Mouse (Mus musculus): ENCODE measurements around the gene Mgme1.

Mgme1 gene

DNA sequence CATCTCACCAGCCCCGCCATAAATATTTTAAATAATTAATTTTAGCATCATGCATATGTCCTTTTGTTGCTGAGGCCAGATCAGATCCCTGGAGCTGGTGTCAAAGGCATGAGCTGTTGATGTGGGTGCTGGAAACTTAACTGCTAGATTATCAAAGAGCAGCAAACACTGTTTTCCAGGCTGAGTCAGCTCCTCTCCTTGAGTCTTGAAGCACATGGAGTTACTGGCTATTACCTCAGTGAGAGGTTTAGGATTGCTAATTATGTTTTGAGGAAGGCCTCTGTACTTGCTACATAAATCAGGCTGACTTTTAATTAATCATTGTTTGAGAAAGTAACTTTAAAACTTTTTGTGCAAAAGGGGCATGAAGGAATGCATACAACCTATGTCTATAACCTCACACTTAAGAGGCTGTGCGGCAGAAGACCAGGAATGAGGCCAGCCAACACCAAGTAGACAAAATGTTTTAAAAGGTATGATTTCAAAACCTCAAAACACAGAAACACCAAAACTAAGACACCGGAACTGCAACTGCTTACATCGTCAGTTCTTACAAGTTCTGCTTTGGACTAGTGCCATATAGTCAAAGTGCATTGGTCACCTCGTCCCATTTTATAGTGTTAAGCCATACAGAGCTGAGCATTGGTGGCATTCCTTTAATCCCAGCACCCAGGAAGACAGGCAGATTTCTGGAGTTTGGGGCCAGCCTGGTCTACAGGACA lies 5.9 kb upstream of the Mgme1 start:
- peak; percentile 48 for DNase-seq (ENCODE audit: low spot score)

DNA sequence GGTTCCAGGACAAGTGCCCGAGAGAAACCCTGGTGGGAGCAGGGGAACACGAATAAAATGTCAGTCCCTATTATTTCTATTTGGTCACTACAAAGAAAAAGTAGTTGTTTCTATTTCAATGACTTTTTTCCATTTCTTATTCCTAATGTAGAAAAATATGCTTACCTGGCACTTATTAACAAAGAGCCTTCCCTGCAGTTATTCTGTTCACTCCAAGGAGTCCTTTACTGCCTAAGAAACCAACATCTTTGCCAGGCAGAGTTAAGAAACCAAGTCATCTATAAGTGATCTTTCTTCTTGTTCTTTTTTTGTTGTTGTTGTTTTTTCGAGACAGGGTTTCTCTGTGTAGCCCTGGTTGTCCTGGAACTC lies 5.4 kb upstream of the Mgme1 start:
- no peak for DNase-seq (ENCODE audit: low spot score)

DNA sequence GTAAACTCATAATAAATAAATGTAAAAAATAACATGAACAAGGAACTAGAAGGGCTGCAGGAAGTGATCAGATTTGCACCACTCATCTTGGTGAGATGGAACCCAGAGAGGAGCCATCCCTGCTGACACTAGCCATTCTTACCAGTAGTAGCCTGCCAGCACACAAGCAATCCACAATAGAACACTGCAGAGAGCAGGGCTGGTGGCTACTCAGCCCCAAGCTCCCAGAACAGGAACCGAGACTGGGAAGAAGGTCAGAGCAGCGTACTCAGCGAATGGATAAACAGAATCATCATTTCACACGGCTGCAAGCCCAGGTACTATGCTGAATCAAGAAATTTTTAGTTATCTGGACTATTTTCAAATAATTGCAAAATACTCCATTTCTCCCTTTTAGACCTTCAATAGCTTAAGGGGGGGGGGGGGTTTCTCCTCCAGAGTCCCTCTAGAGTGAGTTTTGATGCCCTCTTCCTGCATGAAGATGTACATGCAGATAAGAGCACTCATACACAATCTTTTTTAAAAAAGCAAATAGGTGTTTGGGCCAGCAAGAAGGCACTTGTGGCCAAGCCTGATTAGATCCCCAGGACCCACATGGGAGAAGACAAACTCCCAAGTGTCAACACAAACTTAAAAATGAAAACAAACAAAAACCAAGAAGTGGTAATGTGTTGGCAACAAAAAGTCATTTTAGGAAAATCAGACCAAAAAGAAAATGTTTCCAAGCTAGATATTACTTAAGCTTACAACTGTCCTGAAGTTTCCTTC lies 4.4 kb upstream of the Mgme1 start:
- no peak for DNase-seq (ENCODE audit: low spot score)

DNA sequence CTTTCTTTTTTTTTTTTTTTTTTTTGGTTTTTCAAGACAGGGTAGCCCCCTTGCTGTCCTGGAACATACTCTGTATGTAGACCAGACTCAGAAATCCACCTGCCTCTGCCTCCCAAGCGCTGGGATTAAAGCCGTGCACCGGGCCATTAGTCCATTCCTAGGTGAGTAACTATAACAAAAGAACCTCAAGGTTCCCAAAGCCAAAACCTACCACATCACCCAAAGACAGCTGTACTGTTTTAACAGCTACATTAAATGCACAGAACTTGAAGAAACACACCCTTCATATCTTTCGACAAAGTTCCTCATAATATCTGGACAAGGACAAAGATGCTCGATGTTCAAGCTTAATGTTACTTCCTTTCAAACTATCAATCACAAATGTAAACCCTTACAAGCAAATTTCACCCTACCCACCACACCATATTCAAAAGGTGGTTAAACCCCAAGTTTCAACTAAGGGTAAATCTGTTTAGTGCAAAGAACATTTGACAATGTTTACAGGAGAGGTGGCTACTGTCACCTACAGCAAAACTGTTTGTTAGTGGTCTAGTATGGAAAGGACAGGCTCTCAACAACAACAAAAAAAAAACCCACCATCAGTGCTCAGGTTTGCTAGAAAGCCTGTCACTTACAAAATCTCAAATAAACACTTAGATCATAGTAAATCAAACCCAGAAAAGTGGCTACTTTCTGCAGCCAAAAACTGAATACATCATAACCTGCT lies 3.3 kb upstream of the Mgme1 start:
- DNase-seq (ENCODE audit: low spot score), result no peak

DNA sequence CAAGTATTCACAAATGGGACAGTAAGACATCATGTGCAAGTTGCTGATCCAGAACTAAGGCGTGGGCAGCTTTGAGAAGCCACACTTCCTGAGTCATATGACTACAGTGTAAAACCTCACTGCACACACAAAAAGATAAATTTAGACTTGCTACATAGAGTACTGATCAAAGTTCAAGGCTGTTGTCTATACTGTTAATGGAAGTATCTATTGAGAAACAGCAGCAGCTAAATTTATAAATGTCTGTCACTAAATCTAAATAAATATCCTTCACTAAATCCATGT lies 2.8 kb upstream of the Mgme1 start:
- peak; percentile 44 for DNase-seq (ENCODE audit: low spot score)

DNA sequence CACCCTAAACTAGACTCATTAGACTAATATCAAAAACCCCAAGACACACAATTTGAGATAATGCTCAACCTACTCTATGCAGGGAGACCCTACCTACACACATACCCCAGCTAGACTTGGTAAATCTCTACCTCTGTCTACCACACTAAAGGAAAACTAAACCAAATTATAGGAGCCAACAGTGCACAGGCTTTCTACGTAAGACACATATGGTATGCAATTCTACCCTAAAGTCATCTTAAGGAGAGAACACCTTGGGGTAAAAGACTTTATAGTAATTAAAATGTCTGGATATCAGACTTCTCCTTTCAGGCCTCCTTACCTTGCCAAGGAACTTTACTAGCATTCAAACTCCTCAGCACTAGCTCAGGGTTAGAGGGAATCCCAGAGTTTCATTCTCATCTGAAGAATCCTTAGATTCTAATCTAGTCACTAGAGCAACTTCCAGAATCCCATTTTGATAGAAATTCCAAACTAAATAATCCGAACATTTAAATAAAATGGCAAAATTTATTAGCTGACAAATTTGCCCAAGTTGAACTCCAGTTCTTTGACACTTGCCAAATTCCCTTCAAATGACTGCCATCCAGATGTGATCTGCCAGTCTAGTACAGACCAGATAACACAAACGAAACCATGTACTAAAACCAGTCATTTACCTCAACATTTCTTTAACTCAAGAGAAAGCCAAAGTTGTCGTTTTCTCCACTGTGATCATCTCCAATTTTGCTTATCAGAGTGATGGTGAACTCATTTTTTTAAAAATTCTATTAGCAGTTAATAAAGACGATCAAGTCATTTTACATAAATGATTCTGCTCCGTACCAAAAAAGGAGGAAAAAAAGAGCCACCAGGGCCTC lies 1.8 kb upstream of the Mgme1 start:
- peak; percentile 60 for DNase-seq (ENCODE audit: low spot score)

DNA sequence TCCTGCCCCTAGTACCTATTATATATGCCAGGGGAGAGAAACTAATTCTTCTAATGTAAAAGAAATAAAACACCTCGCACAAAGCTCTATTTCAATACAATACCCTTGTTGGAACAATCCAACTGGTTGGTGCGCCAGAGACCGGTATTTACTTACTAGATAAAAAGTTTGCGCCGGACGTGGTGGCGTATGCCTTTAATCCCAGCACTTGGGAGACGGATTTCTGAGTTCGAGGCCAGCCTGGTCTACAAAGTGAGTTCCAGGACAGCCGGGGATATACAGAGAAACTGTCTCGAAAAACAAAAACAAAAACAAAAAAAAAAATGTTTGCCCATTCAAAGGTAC lies 1.2 kb upstream of the Mgme1 start:
- DNase-seq (ENCODE audit: low spot score), result peak; percentile 51

DNA sequence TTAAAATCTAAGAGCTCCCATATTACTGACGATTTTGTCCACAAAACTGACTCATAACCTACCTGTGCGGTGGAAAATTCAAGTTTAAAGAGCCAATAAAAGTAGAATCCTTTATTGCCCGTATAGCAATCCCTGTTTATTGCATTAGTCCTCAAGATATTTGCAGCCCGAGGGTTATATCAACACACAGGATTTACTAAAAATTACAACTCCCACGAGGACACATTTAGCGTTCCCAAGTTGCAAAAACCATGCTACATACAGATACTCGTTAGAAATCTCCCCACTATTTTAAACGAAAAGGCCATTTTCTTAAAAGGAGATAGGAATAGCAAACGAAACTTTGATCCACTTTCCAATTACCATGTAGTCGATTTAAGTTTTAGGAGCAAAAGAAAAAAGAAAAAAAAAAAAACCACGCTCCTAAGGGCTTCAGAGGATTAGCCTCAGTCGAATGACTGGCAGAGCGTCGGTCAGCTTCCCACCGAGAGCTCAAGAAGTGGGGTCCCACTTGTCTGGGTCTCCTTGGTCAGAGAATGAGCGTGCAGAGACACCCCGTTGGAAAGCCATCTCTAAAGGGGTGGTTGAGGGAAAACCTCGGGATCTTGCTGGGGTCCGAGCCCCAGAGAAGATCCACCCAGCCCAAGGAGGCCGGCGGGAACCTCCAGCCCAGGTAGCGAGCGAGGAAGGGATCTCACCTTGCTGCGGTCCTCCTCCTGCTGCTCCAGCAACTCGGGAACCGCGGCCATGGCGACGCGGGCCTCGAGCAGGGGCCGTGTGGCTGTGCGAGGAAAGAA lies 586 bp upstream of the Mgme1 start:
- DNase-seq (ENCODE audit: low spot score), result peak; percentile 49

DNA sequence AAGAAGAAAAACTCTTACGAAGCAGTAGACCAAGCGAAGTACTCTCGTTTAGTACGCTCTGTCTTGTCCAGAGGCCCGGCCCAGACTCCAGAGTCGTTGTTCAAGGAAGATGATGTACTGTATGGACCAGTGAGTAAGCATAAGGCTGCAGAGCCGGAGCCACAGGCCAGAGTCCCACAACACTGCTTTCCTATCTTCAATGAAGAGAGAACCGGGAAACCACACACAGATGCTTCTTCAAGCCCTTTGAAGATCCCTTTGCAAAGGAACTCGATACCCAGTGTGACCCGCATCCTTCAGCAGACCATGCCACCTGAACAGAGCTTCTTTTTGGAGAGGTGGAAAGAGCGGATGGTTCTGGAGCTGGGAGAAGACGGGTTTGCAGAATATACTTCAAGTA lies 1.6 kb downstream of the Mgme1 start:
- no peak for DNase-seq (ENCODE audit: low spot score)

DNA sequence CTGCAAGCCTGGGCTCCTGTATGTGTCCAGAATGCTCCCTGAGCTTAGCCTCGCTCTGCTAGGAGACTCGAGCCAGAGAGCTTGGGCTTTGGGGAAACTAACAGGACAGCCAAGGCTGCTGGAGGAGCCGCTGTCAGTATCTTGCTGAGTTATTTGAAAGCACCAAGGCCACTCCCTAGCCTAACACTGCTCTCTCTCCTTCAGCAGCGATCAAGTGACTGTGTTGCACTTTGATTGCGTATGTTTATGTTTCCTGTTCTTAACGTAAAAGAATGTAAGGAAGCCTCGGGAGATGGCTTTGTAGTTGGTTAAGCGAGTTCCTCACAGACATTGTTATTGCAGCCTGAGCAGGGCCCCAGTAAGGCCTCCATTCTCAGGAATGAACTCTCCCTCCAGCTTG lies 4.3 kb downstream of the Mgme1 start:
- DNase-seq (ENCODE audit: low spot score), result no peak

DNA sequence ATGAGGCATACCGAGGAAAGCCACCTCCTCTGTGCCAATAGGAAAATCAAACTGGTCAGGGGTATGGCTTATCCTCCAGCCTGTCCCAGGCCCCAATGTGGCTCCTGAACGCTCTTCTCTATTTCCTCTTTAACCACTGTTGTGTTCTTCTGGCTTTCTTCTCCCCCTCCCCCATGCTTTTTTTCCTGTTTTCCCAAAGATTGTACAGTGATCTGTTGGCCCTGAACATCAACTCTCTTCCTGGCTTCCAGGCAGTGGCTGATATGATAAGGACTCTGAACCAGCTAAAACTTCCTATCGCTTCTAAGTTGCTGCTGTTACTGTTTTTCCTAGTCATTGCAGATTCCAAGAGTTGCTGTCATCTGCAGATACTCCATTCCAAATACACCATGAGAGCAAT lies 6.4 kb downstream of the Mgme1 start:
- DNase-seq (ENCODE audit: low spot score), result no peak

DNA sequence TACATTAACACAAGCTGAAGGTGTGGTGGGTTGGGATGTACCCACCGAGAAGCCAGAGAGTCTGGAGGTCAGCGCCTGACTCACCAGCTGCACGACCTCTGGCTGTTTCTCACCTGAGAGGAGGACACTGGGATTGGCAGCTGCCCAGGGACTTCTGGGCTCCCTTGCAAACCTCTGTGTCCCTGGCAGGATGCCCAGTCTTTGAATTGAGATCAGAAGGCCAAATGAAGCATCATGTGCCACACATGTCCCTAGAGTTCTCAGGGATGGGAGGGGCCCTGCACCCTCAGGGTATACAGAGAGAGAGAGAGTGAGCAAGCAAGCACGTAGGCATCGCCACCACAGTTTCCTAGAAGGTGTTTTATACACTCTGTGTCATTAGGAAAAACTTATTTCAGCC lies 9.3 kb downstream of the Mgme1 start:
- DNase-seq (ENCODE audit: low spot score), result no peak

DNA sequence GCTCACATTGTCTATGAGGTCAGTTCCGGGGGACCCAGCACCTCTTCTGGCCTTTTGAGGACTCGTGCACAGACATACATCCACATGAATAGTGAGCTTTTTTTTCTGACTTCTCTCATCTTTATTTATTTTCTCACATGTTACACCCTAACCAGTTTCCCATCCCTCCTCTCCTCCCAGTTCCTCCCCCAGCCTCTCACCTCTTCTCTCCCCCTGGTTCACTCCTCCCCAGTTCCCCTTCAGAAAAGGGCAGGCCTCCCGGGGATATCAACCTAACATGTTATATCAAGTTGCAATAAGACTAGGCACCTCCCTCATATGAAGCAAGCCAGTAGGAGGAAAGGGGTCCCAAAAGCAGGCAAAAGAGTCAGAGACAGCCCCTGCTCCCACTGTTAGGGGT lies 10.1 kb downstream of the Mgme1 start:
- no peak for DNase-seq (ENCODE audit: low spot score)

DNA sequence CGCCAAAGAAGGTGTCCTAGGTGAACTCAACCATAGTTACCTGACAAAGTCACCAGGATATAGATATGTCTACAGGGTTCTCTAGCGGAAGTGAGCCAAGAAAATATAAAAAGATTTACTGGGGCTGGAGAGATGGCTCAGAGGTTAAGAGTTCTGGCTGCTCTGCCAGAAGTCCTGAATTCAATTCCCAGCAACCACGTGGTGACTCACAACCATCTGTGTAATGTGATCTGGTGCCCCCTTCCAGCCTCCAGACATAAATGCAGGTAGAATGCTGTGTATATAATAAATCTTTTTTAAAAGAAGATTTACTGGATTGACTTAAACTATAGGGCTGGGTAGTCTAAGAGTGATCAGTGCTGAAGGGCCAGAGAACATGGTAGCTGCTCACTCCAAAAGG lies 11.0 kb downstream of the Mgme1 start:
- DNase-seq (ENCODE audit: low spot score), result no peak

DNA sequence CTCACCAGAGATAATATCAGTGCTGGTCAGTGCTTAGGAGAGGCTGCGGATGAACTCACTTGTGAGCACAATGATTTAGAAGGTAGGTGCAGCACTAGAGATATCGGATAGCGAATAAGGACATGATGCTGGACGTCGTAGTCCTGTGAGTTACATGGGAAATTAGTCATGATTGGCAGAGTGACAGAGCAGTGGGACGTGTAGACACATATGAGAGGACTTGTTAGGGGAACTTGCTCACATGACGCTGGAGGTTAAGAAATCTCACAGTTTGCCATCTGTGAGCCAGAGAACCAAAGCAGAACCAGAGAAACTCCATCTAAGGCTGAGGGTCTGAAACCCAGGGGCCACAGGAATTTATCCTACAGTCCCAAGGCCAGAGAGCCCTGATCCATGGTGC lies 19.9 kb downstream of the Mgme1 start:
- DNase-seq (ENCODE audit: low spot score), result no peak

DNA sequence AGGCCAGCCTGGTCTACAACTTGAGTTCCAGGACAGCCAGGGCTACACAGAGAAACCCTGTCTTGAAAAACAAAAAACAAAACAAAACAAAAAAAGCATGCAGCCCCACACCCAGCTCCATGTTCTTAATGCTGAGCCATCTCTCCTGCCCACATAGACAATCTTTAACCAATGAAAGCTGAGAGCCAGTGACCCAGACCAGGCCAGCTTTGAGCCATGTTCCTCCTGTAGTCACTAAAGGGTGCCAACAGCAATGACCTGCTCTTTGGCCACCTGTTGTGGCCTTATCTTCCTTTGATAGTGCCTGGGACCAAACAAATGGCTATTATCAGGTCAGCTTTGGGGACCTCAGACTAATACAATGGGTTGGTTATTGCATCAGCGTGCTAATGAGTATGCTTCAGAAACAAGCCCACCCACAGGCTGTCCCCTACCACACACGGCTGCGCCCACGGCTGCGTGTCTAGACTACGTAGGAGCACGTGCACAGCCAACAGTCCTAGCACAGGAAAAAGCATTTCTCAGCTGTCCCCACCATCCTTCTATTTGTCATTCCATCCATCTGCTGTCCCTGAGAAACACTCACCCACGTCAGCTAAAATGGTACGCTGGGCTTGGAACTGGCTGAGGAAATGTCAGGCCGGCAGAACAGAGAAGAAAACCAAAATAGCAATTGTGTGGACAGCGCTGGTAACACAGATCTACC lies 21.3 kb downstream of the Mgme1 start:
- DNase-seq (ENCODE audit: low spot score), result no peak

DNA sequence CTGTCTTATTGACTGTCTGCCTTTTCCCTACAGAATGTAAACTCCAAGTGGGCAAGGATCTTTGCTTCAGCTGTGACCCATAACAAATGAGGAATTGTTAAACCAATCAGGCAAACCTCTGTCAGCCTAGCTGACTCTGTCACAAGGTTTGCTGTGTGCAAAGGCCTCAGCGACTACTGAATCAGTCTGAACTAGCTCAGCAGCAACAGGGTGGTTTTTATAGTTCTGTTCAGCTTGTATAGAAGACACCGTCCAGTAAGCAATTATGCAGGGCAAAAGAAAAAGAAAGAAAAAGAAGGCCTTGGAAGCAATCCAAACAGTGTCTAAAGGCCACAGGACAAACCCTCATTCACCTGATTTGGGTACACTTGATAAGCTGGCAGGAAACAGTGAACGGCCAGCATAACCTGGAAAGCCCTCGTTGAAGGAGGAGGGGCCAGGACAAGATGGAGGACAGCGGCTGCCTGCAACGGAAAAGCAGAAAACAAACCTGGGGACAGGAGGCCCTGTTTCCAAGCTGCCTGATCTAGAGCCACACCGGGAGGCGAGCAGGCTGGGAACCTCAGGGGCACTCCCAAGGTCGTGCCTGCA lies 24.8 kb downstream of the Mgme1 start:
- peak; percentile 46 for DNase-seq (ENCODE audit: low spot score)

DNA sequence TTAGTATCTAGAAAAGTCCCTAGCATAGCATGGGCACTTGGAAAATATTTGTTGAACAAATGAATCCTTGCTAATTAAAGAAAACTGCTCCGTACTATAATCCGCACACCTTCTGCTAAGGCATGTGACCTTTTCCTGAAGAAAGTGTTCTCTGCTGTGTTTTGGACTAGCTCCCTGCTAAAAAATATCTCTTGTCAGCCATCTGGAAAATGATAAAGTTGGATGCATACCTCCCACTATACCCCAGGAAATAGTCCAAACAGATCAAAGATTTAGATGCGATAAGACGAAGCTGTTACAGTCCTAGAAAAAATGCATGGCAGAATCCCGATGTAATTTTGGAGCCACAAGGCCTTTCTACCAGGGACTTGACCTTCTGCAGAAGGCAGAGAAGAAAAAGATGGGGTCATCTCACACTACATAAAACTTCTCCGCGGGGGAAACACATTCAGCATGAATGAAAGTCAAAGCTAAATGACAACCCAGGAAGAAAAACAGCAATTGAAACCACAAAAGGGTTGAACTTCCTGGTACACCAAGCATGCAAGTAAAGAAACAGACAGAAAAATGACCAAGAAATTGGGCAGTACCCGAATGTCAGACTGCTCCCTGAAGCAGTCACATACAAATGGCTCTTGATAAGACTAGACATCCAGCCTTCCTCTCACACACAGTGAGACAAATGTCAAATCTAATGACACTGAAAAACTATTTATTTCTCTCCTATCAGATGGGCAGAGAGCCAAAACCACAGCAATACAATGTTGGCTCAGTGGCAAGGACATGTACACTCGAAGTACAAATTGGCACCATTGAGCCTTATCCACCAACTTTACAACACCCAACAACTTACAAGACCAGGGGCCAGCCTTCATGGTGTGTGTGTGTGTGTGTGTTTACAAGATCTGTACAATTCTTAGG lies 29.5 kb downstream of the Mgme1 start:
- DNase-seq (ENCODE audit: low spot score), result peak; percentile 85

DNA sequence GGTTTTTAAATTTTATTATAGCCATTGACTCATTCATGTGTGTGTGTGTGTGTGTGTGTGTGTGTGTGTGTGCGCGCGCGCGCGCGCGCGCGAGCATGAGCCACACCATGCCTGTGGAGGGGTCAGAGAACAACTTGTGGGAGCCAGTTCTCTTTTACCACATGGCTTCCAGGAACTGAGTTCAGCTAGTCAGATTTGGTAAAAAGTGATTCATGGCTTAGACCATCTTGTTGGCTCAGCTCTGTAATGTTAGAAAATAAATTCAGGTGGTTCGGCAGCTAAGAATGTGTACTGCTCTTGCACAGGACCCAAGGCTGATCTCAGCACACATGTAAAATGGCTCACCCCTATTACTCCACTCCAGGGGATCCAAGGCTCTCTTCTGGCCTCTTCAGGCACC lies 30.6 kb downstream of the Mgme1 start:
- DNase-seq (ENCODE audit: low spot score), result no peak
